Mouse (Mus musculus) adipocyte (in vitro differentiated cells): ENCODE data around the gene Mipep.
A peak's percentile ranks its signal among the peaks of the same experiment; 100 is the strongest.

Experiments
- DNase-seq: peaks from one replicate; pipeline ENCODE4 v3.0.0-alpha.2; 2016; ENCODE audit warnings: low spot score

The Mipep gene

DNA sequence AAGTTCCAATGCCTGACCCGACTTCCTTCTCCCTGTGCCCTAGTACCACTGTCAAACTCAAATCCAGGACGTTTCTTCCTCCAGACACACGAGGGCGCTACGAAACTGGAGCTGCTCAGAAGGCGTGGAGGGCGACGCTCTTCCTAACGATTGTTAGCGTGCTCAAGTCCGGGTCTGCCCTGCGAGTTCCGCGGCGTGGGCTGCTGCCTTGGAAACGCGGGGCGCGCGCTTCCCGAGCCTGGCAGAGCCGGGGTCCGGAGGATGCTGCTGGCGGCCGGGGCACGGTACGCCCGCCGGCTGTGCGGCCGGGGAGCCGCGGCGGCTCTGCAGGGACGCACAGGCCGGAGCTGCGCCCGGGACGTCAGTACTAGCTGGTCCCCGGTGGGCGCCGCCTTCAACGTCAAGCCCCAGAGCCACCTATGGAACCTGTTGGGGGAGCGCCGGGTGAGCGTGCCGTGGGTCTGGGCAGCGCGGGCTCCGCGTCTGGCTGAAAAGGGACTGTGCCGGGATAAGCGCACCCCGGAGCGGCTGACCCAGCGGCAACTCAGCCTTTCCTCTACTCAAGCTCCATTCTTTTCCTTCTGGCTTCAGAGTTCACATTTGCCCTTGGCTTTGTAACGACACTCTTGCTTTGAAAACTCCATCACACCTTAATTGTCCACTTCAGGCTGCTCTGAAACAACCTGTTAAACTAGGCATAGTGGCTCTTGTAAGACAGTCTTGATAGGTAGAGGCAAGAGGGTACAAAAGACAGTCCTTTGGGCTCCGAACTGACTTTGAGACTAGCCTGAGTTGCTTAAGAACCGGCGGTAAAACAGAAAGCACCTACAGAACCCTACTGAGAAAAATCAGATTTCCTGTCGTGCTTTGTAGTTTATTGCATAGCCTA is at the start of gene Mipep:
Gene Mipep, plus strand, starts transcription at position 147 of the 889 bp plus-strand sequence.
- DNase-seq = peak; percentile 90

GRCm38 (mm10) chr14:60735206-60735605 is 49.2 kb upstream of the Mipep start:
- DNase-seq = no peak

GRCm38 (mm10) chr14:60735848-60736547 is 48.4 kb upstream of the Mipep start:
- no peak for DNase-seq

DNA sequence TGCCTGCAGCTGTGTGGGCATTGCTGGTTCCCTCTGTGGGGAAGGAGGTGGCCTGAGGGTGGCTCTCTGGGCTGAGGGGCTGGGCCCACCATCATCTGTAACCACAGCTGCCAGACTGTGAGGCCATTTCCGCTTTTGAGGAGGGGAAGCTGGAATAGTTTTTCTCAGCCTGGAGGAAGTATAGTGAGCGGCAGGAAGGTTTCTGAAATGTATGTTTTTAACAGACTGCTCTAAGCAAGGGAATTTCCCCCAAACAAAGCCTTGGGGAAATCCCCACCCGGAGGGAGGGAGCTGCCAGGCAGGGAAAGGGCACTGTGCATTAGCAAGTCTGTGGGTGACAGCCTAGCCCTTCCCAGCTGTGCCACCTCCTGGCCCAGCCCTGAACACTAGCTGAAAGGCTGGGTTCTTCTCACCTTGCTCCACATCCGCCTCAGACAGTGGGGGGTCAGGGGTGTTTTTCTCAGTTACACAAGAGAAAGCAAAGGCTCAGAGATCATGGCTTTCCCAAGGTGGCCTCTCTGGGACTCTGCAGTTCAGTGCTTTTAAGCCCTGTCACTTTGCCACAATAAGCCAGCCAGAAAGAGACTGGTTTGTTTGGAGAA is 47.7 kb upstream of the Mipep start:
- DNase-seq = peak; percentile 6

DNA sequence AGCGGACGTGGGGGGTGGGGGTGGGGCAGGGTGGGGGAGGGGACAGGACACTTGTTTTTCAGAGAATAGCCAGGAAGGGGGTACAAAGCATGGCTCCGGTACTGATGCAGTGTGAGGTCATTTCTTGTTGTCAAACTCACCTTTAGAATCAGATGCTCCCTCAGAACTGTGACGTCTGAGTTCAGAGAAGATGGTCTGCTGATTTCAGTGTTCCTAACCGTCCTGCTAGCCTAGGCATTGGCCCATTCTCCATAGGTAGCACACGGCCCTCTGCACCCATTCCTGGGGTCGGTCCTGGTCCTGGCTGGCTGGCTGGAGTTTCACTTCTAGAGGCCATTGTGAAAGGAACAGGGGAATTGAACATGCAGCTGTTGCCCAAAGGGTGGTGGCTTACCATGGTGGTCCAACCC is 47.2 kb upstream of the Mipep start:
- no peak for DNase-seq

- DNase-seq = no peak
Measured at GRCm38 (mm10) chr14:60738434-60738938, 45.9 kb upstream of the Mipep start.

- DNase-seq = no peak
Measured at GRCm38 (mm10) chr14:60739155-60739554, 45.2 kb upstream of the Mipep start.

DNA sequence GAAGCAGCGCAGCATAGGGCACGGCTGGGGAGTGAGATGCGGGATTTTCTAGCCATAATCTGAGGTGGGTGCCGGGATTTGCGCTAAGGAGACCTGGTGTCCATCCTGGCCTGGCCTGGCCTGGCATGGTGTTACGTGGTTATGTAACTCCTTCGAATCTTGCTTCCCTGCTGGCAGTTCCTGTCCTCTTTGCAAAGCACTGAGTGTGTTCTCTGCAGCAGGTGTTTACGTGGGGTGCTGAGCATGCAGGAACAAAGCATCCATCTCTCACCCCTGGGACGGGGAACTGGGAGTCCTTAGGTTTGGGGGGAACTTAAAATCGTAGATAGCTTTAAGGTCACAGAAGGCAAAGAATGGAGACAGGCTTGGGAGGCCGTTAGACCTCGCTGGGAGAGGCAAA is 44.8 kb upstream of the Mipep start:
- DNase-seq = no peak

DNA sequence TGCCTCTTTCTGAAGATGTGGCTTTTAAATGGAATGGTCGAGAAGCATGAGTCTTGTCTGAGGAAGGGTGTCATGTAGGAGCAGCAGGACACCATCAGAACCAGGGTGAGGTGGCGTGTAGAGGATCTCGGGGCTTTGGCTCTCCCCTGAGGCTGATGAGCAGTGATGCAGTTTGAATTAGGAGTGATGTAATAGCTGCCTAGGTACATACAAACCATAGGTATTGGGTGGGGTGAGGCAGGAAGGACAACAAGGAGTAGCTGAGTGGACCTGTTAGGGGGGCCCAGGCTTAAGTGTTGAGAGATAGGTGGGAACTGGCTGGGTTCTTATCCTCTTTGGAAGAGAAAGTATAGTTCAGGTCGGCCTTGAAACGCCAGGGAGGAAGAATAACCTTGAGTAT is 43.9 kb upstream of the Mipep start:
- no peak for DNase-seq

- DNase-seq = no peak
Measured at GRCm38 (mm10) chr14:60741033-60741432, 43.3 kb upstream of the Mipep start.

DNA sequence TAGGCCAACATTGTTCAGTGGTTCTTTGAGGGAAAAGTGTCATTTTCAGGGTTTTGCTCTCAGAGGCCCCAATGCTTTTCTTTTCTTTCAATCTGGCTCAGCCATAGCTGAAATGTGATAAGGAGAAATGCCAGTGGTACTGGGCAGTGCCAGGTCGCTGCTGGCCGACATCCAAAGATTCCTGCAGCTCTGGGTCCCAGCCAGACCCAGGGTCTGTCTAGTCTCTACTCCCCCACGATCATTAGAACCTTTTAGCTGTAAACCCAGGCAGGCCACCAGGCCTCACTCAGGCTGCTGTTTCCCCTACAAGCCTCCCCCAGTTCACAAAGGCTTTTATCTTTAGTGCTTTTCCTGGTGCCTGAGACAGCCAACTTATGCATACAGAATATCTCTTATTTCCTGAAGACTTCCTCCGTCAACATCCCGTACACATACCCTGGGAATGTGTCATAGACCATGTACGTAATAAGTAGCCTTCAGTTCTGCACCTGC is 42.8 kb upstream of the Mipep start:
- no peak for DNase-seq

DNA sequence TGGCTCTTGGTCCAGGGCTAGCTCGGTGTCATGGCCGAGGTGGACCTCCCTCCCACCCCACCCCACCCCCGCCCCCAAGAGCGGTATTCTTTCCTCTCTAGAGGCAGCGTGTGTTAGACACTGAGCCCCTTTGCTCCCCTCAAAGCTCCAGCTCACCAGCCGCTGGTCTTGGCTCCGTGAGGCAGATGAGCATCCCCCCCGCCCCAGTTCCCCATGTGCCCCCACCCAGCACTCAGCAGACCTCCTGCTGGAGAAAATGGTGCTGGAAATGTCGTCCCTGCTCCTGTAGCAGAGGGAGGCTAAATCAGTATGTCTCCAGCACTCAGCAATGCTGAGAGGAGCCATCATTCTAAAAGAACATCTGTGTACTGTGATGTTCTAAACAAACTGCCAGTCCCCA is 40.7 kb upstream of the Mipep start:
- no peak for DNase-seq

- DNase-seq = no peak
Measured at GRCm38 (mm10) chr14:60745201-60745600, 39.2 kb upstream of the Mipep start.

DNA sequence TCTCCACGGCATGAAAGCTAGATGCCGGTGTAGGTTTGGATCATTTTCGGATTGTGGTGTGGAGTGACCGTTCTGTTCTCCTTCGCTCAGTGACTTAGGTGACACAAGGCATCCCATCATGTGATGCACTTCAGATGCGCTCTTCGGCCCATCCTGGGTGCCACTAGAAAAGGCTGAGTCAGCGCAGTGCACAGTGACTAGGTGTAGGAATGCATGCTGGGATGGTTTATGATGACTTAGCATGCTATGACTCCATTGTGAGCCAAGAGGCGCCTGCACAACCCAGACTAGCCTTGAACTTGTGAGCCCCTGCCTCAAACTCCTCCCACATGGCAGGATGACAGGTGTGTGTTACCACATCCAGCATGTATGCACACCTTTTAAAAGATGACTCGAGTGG is 38.2 kb upstream of the Mipep start:
- DNase-seq = no peak

DNA sequence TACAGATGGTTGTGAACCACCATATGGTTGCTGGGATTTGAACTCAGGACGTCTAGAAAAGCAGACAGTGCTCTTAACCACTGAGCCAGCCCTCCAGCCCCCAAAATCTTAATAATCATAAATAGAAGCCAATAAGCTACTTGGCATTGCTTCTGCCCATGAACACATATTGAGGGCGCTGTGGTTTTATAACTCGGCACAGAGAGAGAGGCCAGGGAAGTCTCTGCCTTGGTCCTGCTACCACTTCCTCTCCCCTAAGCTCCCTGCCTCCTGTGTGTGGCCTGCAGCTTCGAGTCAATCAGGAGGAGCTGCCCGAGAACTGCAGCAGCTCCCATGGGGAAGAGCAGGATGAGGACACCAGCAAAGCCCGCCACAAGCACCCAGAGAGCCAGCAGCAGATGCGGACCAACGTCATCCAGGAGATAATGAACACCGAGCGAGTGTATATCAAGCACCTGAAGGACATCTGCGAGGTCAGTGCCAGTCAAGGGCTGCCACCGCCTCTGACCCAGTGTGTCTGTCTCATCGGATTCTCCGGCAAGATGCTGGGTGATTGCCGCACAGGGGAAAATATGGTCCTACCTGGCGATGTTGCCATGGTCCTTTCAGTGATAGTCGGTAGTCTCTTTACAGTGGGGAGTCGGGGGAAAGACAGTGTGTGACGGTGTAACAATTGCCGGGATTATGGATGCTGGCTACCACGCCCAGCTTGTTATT is 37.1 kb upstream of the Mipep start:
- DNase-seq = no peak

GRCm38 (mm10) chr14:60749880-60750279 is 34.5 kb upstream of the Mipep start:
- DNase-seq = no peak

DNA sequence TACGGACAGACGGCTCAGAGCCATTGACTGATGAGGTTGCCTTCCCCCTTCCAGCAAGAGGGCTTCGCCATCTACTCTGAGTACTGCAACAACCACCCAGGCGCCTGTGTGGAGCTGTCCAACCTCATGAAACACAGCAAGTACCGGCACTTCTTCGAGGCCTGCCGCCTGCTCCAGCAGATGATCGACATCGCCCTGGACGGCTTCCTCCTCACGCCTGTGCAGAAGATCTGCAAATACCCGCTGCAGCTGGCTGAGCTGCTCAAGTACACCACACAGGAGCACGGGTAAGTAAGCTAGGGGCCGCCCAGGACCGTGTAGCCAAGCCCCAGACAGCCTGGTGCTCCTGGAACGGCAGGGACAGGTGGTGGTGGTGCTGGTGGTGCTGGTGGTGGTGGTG is 32.8 kb upstream of the Mipep start:
- no peak for DNase-seq

- no peak for DNase-seq
Measured at GRCm38 (mm10) chr14:60752892-60753800, 31.2 kb upstream of the Mipep start.

GRCm38 (mm10) chr14:60753801-60754126 is 30.6 kb upstream of the Mipep start:
- DNase-seq = no peak

DNA sequence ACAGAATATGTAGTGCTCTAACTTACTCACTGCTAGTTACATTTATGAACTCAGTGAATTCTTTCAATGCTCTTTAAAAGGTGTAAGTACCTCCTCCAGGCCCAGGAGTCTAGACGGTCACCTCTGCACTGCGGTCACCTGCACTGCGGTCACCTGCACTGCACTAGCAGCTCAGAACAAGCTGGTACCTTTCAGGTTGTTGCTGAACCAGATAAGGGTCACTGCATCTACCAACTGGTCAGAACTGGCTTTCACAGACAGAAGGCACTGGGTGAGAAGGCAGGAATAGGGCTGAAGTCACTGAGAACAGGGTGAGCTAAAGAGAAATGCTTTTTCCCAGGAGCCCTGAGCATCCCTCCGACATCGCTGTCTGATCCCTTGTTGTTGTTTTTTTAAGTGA is 29.7 kb upstream of the Mipep start:
- no peak for DNase-seq

DNA sequence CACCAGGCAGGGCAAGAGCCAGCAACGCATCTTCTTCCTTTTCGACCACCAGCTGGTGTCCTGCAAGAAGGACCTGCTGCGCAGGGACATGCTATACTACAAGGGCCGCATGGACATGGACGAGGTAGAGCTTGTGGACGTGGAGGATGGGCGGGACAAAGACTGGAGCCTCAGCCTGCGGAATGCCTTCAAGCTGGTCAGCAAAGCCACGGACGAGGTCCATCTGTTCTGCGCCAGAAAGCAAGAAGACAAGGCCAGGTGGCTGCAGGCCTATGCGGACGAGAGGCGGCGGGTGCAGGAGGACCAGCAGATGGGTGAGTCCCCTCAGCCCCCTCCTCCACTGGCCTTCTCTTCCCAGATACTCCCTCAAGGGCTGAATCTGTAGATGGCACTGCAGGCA is 28.1 kb upstream of the Mipep start:
- no peak for DNase-seq
